Mouse (Mus musculus): ENCODE data around the gene Gm3625.
A peak's percentile ranks its signal among the peaks of the same experiment; 100 is the strongest.
"Not testable (repeated sequence)": the region's sequence is repeated elsewhere in the genome, so short reads cannot be mapped to it uniquely, and the experiment has no call there.

Gm3625 gene

DNA sequence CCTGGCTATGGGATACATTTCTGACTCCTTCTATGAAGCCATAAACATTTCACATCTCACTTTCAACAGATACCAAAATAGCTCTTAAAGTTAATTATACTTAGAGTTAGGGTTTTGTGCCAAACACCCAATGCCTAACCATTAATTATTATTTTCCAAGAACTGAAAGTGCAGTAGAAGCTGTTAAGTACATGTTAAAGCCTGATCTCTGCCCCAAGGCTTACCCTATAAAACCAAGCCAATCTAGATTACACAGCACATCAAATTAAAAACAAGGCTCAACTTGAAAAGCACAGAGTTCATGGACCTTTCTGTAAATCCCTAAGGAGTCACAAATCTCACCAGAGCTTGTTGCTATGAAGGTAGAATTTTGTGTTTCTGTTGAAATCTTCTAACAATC is 10.4 kb downstream of the Gm3625 start:
- Histone ChIP-seq H3K27me3 (ENCODE audit: control insufficient read depth, insufficient read depth, low read length, poor library complexity, severe bottlenecking) (no peaks in the 10 kb centered on the region), H3K36me3 (ENCODE audit: control insufficient read depth, insufficient read depth, low read length, poor library complexity, severe bottlenecking) (no peaks in the 10 kb centered on the region)
- no peak for DNase-seq (ENCODE audit: low read depth, low spot score)

- Histone ChIP-seq H3K27me3 (ENCODE audit: control insufficient read depth, insufficient read depth, low read length, poor library complexity, severe bottlenecking) (no peaks in the 10 kb centered on the region), H3K36me3 (ENCODE audit: control insufficient read depth, insufficient read depth, low read length, poor library complexity, severe bottlenecking) (no peaks in the 10 kb centered on the region)
- no peak for DNase-seq (ENCODE audit: low read depth, low spot score)
Observed at GRCm38 (mm10) chr12:4574065-4574464, 18.7 kb downstream of the Gm3625 start.

DNA sequence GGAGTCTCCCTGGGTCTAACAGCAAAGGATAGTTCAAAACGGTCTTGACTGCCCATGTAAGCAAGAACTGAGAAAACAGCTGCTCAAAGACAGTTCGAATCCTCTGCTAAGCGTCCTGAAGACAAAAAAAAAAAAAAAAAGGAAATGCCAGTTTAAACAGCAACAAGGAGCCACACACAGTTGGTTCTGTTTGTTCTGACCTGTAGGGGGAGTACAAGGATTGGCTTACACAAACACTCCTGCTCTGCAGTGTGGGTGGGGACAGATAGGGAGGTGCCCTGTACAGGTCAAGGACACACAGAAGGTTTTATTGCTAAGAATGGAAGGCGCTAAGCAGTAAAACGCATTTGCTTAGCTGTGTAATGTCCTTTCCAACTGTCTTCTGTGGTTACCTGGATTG is 20.9 kb downstream of the Gm3625 start:
- peak; percentile 89 for DNase-seq (ENCODE audit: low read depth, low spot score)
- Histone ChIP-seq H3K27me3 (ENCODE audit: control insufficient read depth, insufficient read depth, low read length, poor library complexity, severe bottlenecking) (no peaks in the 10 kb centered on the region), H3K36me3 (ENCODE audit: control insufficient read depth, insufficient read depth, low read length, poor library complexity, severe bottlenecking) (no peaks in the 10 kb centered on the region)

GRCm38 (mm10) chr12:4558475-4559279 is 34.0 kb downstream of the Gm3625 start:
- no peak for DNase-seq (ENCODE audit: low read depth, low spot score)
- Histone ChIP-seq H3K27me3 (ENCODE audit: control insufficient read depth, insufficient read depth, low read length, poor library complexity, severe bottlenecking) (no peaks in the 10 kb centered on the region), H3K36me3 (ENCODE audit: control insufficient read depth, insufficient read depth, low read length, poor library complexity, severe bottlenecking) (no peaks in the 10 kb centered on the region)

GRCm38 (mm10) chr12:4558013-4558412 is 34.7 kb downstream of the Gm3625 start:
- no peak for DNase-seq (ENCODE audit: low read depth, low spot score)
- H3K36me3 ChIP-seq (ENCODE audit: control insufficient read depth, insufficient read depth, low read length, poor library complexity, severe bottlenecking), result no peaks in the 10 kb centered on the region
- H3K27me3 ChIP-seq (ENCODE audit: control insufficient read depth, insufficient read depth, low read length, poor library complexity, severe bottlenecking), result no peaks in the 10 kb centered on the region

DNA sequence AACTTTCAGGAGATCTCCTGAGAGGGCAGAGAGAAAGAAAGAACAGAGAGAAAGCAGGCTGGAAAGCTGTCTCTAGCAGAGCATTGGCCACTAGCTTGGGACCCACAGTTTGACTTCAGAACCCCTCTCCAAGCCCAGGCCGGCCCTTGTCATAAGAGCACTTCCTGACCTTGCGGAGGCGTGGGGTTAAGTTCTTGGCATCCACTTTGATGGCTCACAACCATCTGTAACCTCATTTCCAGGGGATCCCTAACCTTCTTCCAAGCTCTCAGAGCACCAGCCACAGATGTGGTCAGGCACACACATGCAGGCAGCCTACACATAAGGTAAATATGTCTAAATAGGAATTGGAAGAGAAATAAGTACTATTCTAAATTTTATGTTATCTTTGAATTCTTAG is 35.3 kb downstream of the Gm3625 start:
- H3K36me3 ChIP-seq (ENCODE audit: control insufficient read depth, insufficient read depth, low read length, poor library complexity, severe bottlenecking), result no peaks in the 10 kb centered on the region
- no peaks in the 10 kb centered on the region for H3K27me3 ChIP-seq (ENCODE audit: control insufficient read depth, insufficient read depth, low read length, poor library complexity, severe bottlenecking)
- DNase-seq (ENCODE audit: low read depth, low spot score), result no peak

- H3K27me3 ChIP-seq (ENCODE audit: control insufficient read depth, insufficient read depth, low read length, poor library complexity, severe bottlenecking), result no peaks in the 10 kb centered on the region; the same call in 1 of the 2 replicates
- H3K36me3 ChIP-seq (ENCODE audit: control insufficient read depth, insufficient read depth, low read length, poor library complexity, severe bottlenecking), result no peaks in the 10 kb centered on the region
- no peak for DNase-seq (ENCODE audit: low read depth, low spot score)
Observed at GRCm38 (mm10) chr12:4556891-4557290, 35.8 kb downstream of the Gm3625 start.

GRCm38 (mm10) chr12:4555451-4555850 is 37.3 kb downstream of the Gm3625 start:
- DNase-seq (ENCODE audit: low read depth, low spot score), result no peak
- no peaks in the 10 kb centered on the region for H3K36me3 ChIP-seq (ENCODE audit: control insufficient read depth, insufficient read depth, low read length, poor library complexity, severe bottlenecking)
- H3K27me3 ChIP-seq (ENCODE audit: control insufficient read depth, insufficient read depth, low read length, poor library complexity, severe bottlenecking), result no peaks in the 10 kb centered on the region; the same call in 1 of the 2 replicates

DNA sequence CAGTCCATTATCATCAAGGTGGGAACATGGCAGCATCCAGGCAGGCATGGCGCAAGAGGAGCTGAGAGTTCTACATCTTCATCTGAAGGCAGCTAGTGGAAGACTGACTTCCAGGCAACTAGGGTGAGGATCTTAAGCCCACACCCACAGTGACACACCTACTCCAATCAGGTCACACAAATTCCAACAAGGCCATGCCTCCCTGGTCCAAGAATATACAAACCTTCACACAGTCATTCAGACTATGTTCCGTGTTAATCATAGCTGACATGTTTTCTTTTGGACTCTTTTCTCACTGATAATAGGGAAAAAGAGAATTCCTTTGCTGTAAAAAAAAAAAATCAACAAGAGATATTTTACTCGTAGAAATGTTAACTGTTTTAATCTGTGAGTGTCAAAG is 39.0 kb downstream of the Gm3625 start:
- H3K36me3 ChIP-seq (ENCODE audit: control insufficient read depth, insufficient read depth, low read length, poor library complexity, severe bottlenecking); DNase-seq (ENCODE audit: low read depth, low spot score); H3K27me3 ChIP-seq (ENCODE audit: control insufficient read depth, insufficient read depth, low read length, poor library complexity, severe bottlenecking): not testable (repeated sequence)

GRCm38 (mm10) chr12:4548053-4549013 is 44.4 kb downstream of the Gm3625 start:
- peak; percentile 88 for DNase-seq (ENCODE audit: low read depth, low spot score)
- Histone ChIP-seq H3K36me3 (ENCODE audit: control insufficient read depth, insufficient read depth, low read length, poor library complexity, severe bottlenecking) (no peaks in the 10 kb centered on the region), H3K27me3 (ENCODE audit: control insufficient read depth, insufficient read depth, low read length, poor library complexity, severe bottlenecking) (no peaks in the 10 kb centered on the region; the same call in 1 of the 2 replicates)

DNA sequence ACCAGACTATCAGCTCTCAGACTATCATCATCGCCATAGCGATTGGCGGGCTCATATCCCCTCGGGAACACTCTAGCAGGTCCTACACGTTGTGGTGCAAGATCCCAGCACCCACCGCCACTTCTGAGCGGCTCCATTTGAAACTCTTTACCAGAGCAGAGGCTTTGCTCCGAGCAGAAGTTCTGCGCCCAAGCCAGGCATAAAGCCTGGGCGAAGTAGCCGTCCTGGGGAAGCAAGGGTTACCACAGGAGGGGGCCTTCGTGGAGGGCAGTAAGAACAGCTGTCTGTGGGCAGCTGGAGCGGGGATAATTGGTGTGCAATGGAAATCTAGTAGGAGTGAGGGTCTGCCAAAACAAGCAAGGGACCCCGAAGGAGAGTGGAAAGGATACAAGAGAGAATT is 45.2 kb downstream of the Gm3625 start:
- no peak for DNase-seq (ENCODE audit: low read depth, low spot score)
- H3K27me3 ChIP-seq (ENCODE audit: control insufficient read depth, insufficient read depth, low read length, poor library complexity, severe bottlenecking), result no peaks in the 10 kb centered on the region; the same call in 1 of the 2 replicates
- no peaks in the 10 kb centered on the region for H3K36me3 ChIP-seq (ENCODE audit: control insufficient read depth, insufficient read depth, low read length, poor library complexity, severe bottlenecking)

DNA sequence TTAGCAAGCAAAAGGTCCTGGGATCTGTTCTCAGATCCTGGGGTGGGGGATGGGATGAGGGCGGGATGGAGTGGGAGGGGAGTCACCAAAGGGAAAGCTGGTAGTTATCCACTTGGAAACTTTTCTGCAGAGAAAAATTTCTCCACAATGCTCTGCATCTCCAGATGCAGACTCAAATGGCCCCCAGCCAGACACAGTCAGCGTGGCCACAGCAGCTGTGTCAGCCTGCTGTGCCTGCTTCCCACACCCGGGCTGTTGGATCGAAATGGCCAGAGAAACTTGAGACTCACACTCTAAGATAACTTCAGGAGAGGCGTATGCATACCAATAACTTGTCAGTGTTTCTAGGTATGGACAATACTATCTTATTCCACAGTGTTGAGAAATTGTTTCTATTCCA is 46.2 kb downstream of the Gm3625 start:
- no peak for DNase-seq (ENCODE audit: low read depth, low spot score)
- Histone ChIP-seq H3K36me3 (ENCODE audit: control insufficient read depth, insufficient read depth, low read length, poor library complexity, severe bottlenecking) (no peaks in the 10 kb centered on the region), H3K27me3 (ENCODE audit: control insufficient read depth, insufficient read depth, low read length, poor library complexity, severe bottlenecking) (no peaks in the 10 kb centered on the region)

DNA sequence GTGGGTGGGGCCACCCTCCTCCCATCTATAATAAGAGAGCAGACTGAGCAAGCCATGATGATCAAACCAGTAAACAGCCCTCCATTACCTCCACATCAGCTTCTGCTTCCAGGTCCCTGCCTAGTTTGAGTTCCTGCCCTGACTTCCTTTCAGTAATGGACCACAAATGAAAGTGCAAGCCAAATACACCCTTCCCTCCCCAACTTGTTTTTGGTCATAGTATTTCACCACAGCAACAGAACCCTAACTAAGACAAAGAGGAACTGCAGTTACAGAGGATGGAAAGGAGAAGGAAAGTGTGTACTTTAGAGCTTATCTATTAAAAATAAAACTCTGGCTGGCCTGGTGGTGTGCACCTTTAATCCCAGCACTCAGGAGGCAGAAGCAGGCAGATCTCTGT is 47.3 kb downstream of the Gm3625 start:
- H3K36me3 ChIP-seq (ENCODE audit: control insufficient read depth, insufficient read depth, low read length, poor library complexity, severe bottlenecking), result no peaks in the 10 kb centered on the region
- peak; percentile 20 for DNase-seq (ENCODE audit: low read depth, low spot score)
- no peaks in the 10 kb centered on the region for H3K27me3 ChIP-seq (ENCODE audit: control insufficient read depth, insufficient read depth, low read length, poor library complexity, severe bottlenecking)

- DNase-seq (ENCODE audit: low read depth, low spot score), result no peak
- no peaks in the 10 kb centered on the region for H3K27me3 ChIP-seq (ENCODE audit: control insufficient read depth, insufficient read depth, low read length, poor library complexity, severe bottlenecking)
- H3K36me3 ChIP-seq (ENCODE audit: control insufficient read depth, insufficient read depth, low read length, poor library complexity, severe bottlenecking), result no peaks in the 10 kb centered on the region
Observed at GRCm38 (mm10) chr12:4544400-4544919, 48.3 kb downstream of the Gm3625 start.
